Mouse (Mus musculus) CD4-positive, CD25-positive, alpha-beta regulatory T cell, adult 2 months (primary cell): ENCODE measurements around the gene Efcab9.

Experiments used
- DNase-seq: peaks from one replicate; pipeline ENCODE4 v3.0.0-alpha.2; 2012; ENCODE audit warnings: low read depth, low spot score

Efcab9 gene

DNA sequence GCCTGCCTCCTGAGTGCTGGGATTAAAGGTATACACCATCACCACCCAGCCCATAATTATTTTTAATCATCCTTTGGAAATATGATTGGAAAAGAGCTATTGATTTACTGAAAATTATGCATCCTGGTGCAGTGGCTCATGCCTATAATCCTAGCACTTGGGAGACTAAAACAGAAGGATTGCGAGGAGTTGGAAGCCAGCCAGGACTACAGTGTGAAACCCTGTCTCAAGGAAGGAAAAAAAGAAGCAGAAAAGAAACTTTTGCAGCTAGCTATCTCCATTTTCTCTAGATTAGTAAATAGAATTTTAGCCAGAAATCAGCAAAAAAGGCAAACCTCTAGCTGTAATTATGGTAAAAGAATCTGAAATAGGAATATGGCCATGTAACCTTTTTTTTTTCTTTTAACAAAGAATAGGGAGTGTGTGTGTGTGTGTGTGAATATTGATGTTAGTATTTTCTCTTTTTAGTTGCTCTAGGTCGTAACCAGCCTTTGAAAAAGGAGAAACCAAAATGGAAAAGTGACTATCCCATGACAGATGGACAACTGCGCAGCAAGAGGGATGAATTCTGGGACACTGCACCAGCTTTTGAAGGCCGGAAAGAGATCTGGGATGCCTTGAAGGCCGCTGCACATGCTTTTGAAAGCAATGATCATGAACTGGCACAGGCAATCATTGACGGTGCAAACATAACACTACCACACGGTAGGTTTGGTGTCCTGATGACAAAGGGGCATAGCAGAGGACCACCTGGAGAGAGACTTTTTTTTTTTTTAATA lies 32.9 kb downstream of the Efcab9 start:
- DNase-seq, result no peak

DNA sequence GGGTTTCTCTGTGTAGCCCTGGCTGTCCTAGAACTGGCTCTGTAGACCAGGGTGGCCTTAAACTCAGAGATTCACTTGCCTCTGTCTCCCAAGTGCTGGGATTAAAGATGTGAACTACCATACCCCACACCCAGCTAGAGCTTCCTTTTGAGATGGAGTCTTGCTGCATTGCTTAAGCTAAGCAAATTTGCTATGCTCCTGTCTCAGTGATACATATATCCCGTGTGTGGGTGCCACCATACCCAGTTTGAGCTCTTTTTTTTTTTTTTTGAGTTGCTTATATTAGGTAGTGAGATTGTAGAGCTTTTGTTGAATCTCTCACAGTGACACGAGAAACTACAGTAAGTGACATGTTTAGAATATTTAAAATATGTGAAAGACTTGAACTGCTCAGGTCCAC lies 36.6 kb downstream of the Efcab9 start:
- DNase-seq, result no peak

DNA sequence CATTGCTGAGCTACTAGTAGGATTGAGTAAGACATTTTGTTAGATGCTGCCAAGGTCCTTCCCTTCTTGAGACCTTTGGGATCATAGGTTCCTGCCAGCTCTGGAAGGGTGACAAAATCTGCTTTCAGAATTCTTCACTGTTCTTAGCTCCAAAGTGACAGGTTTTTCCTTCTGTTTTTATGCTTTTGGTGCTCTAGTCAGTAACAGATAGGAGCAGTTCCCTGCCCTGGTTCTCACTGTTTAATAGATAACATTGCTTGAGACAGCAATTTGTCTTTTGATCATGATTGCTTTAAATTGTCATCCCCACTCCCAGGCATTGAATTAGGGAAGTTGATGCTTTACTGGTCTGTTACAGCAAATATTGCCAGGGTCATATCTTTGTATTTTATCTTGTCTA lies 38.6 kb downstream of the Efcab9 start:
- no peak for DNase-seq

DNA sequence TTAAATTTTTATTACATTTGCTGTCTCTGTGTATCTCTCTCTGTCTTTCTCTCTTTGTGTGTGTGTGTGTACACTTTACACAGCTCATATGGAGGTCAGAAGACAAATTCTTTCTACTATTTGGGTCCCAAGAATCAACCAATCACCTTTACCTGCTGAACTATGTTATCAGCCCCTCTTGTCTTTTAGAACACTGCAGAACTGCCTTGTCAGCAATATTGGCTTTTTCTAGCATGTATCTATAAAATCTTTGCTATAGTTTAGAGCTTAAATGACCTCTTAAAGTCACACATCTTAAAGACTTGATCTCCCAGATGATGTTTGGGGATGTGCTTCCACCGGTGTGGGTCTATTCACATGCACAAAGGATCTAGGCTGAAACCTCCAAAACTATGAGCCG lies 40.8 kb downstream of the Efcab9 start:
- no peak for DNase-seq

DNA sequence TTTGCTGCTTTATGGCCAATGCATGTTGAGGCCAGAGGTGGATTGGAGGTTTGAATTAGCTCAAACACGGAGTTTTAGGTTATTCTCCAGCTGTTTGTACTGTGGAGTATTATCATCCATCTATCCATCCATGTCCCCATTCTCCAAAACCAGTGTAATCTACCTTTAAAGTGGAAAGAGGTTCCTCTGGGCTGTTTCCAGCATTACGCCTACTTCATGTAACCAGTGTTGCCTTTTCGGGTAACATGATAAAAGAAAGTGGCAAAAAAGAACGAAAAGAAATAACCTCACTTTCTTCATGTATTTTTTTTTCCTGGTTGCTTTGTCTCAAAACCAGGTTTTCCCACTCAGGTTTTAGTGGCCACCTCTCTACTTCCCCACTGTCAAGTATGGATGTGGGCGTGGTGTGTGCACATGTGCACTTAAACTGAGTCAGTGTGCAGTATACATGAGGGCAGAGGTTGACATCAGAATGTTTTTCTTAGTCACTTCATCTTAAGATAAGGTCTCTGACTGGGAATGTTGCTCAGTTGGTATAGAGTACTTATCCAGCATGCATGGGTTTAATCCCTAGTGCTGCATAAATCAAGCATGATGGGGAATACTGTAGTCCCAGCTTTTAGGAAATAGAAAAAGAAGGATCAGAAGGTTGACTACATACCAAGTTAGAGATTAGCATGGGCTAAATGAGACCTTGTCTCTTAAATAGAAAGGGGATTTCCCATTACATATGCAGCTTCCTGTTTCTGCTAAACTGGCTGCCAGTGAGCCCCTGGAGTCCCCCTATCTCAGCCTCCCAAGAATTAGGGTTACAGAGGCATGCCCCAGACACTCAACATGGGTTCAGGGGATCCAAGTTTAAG lies 42.8 kb downstream of the Efcab9 start:
- peak; percentile 72 for DNase-seq

DNA sequence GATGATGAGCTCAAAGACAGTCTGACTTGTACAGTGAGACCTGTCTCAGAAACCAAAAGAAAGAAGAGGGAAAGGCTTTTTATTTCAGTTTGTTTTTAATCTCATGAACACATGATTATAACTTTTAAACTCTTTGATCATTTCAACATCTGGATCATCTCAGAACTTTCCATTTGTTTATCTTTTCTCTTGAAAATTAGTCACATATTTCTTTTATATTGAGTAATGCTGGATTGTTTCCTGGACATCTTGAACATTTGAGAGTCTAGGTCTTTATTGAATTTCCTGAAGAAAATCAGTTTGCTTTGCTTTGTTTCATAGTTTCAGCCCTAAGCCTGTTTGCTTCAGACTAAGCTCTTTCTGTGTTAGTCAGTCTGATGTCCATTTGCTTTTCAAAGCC lies 43.5 kb downstream of the Efcab9 start:
- DNase-seq, result no peak

DNA sequence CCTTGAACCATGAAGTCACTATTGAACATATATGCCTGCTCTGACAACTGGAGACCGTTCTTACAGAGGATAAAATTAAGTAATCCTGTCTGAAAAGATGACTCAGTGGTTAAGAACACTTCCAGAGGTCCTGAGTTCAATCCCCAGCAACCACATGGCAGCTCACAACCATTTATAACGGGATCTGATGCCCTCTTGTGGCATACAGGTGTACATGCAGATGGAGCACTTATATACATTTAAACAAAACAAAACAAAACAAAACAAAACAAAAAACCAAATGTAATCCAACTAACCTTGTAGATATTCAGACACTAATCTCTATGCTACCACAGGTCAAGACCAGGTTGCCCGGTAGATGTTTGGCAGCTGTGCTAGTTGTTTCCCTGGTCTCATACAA lies 44.4 kb downstream of the Efcab9 start:
- peak; percentile 53 for DNase-seq

DNA sequence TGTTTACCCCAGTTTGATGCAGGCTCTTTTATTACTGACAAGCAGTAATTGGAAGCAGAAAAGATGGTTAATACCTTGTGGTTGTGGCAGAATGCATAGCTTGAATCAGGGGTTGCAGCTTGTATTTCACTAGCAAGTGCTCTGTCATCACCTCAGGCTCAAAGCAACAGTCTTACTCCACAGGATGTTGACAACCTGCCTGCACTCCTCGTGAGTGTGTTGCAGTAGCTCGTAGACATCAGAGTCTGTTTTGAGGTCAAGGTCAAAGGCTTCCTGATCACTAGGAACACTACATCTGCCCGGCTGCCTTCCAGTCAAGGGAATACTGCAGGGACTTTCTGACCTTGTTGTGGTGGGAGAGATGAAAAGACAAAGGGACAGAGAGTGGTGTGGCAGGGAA lies 45.3 kb downstream of the Efcab9 start:
- DNase-seq, result peak; percentile 60

DNA sequence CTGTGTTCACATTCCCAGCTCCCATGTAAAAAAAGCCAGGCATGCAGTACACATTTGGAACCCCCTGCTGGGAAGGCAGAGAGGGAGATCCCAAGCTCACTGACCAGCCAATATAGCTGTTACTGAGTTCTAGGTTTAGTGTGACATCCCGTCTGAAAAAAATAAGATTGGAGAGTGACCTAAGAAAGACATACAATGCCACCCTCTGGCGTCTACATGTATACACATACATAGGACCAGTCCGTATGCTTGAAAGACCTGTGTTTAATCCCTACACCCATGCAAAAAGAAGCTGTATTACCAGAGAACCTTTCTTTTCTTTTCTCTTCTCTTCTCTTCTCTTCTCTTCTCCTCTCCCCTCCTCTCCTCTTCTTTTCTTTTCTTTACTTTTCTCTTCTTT lies 46.6 kb downstream of the Efcab9 start:
- DNase-seq, result peak; percentile 39

DNA sequence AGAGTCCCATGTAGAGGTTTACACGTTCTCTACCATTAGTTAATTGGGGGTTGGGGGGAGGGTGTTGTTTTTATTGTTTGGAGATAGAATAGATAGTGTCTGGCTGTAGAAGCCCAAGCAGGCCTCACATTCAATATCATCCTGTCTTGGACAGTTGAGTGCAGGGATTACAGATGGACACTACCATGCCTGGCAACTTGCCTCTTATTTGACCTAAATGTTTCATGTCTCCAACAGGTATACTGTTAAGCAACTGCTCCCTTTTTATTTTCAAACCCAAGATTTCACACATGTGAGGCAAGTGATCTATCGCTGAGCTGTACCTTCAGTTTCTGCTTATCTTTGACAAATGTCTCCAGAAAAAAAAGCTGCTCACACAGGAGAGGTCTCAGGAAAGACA lies 50.4 kb downstream of the Efcab9 start:
- no peak for DNase-seq

DNA sequence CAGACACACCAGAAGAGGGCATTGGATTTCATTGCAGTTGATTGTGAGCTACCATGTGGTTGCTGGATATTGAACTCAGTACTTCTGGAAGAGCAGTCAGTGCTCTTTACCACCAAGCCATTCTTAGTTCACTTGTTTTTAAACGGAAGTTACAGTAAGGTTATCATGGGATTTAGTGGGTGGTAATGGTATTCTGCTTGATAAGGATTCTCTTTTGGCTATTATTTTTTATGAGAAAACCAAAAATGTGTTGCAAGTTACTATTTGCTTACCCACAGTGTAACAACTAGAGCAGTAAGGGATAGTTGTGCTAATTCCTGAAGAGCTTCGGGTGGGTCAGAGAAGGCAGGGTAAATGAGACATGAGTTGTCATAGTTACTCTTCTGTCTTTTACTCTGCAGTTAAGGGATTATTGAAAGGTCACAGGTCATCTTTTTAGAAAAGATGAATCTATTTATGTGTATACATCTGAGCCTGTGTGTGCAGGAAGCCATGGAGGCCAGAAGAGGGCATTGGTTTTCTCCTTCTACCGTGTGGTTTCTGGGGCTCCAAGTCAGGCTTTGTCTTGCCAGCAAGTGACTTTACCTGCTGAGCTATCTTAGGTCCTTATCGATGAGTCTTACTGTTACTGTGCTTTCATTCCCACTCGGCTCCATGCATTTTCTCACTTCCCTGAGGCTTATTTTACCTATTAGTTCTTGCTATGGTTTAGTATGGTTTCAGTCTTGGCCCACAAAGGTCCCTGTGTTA lies 56.2 kb downstream of the Efcab9 start:
- DNase-seq, result peak; percentile 32

DNA sequence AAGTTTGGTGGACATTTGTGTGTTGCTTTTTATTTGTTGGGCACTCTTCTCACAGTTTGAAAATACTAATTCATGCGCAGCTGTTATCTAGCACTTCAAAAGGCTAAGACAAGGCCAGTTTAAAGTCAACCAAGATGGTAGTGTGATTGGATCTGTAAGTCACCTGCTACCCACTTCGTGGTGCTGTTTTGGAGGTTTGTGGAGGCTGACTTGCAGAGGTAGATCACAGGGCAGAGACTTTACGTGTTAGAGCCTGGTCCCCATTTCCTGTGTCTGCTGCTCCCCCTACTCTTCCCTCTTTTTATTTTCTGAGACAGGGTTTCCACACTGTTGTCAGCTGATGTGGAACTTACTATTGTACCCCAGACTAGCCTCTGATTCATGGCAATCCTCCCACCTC lies 57.2 kb downstream of the Efcab9 start:
- peak; percentile 44 for DNase-seq
